Mouse (Mus musculus) gastrocnemius, adult 18-20 months (tissue): Measurements from ENCODE around the gene Fmnl2. TPM values are rescaled to one million over a fixed set of nuclear protein-coding genes. Genes with fewer than 3 reads are reported as not detected.
A peak's percentile ranks its signal among the peaks of the same experiment; 100 is the strongest.

ENCODE experiments used
- DNase-seq: peaks from one replicate; pipeline ENCODE4 v3.0.0; 2021; ENCODE audit warnings: low spot score
- total RNA-seq, 2 experiments: library from RNA; stranded (reverse); gene quantifications; 2 replicates each; pipeline ENCODE4 v1.2.3; 2021

The Fmnl2 gene
- total RNA-seq, 2 experiments from 2014 or later: 4.2 to 5.2 TPM

DNA sequence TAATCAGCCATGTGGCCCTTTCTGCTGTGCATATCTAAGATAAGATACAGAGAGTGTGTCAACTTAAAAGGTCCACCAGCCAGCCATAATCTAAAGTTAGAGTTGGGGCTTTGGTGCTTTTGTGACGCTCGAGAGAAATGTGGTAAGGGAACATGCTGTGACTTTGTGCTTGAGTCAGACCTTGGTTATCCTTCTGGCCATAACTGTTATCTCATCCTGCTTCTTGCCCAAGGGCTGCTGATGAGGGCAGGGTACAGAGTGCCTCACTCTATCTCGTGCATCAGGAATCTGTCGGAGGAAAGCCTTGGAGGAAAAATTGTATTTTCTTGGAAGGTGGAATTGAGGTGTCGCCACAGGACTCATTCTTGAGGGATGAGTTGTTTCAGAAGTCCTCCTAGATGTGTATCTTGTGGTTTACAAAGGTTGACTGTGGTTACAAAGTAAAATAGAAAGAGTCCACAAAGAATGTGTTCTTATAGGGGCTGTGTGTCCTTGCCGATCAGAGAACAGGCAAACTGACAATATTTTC lies 94.6 kb downstream of the Fmnl2 start:
- DNase-seq: peak; percentile 28

DNA sequence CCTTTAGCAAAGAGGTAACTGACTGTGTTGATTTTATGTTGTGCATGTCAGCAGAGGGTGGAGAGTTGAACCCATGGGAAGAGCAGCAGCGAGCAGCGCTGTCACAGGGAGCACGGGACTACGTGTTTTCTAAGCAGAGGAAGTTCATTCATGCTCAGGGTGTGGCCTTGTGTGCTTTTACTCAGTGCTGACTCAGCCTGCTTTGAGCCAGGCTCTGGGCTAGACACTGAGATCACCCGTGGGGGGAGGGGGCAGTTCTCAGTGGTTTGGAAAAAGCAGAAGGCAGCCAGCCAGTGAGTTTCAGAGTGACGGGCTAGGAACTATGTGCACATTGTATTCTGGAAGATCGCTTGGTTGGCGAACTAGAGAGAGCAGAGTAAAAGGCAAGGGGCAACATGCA lies 97.4 kb downstream of the Fmnl2 start:
- peak; percentile 94 for DNase-seq

DNA sequence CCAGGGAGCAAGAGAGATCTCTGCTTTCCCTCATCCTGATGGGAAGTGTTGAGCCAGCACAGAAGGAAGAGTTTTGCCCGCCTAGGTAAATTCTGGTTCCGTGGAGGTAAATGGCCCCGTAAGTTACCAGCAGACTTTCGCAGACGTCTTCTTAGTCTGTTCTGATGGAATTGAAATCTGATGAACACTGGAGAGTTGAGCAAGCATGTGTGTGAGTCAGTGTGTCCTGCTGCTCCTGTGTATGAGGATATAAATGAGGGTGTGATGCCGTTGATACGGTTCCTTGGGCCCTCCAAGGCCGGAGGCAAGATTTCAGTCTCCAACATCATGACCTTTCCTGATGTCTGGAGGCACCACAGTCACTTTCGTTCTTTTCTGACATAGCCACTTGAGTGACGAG lies 98.2 kb downstream of the Fmnl2 start:
- DNase-seq: no peak

DNA sequence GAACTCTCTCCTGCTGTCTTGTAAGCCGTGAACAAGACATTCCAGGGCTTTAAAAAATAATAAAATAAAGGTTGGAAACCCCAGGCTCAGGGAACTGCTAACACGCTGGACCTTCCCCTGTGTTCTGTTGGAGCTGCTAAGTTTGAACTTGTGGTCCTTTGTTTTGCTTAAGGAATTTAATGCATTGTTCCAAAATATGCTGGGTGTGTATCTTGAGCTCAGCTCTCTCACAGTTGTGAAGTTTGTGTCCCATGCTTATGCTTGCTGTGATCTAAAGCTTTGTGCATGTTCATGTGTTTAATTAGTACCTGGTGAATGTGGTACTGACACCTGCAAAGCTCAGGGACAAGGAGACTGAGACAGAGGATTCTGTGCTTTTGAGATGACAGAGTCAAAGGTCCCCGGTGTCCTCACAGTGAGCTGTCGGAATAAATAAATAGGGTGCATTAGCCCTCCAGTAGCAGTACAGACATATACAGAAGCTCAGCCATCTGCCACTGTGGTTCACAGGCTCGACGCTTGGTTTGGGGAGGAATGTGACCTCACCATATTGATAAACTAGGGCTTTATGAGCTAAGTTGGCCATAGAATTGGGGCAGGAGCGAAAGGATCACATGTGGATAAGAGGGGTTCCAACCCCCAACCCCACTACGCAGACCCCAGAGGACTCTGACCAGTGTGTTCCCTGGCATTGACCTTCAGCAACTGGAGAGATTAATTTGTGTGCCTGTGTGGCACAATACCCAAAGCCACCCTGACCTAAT lies 100.3 kb downstream of the Fmnl2 start:
- no peak for DNase-seq

DNA sequence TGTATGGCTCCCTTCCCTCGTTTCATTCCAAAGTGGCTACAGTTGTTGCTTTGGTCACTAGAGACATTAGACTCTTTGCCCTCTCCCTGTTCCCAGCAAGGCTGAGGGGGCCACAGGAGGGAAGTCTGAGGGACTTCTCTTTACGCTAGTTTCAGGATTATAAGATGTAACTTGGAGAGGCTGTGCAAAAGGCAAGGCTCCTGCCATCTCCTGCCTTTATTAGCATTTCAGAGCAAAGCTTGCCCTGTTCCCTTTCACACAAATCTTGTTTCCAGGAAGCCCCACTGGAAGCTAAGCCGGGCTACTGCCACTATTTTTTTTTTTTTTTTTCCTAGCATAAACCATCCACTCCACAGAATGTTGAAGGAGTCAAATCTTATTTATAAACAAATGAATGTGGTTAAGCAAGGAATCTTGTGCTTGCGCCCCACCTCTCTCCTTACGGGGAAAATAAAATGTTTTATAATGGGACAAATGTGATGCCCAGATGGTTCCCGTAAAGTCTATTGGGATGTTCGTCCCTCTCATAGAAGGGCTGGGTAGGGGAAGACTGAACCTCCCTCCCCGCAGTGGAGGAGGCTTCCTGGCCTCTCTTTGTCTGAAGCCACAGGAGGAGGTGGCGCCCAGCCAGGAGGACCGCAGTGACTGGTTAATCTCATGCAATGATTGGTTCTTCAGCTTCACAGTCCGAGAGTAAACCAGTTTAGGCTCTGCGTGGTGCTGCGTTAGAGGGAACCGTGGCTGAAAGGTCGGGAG lies 101.1 kb downstream of the Fmnl2 start:
- peak; percentile 43 for DNase-seq

DNA sequence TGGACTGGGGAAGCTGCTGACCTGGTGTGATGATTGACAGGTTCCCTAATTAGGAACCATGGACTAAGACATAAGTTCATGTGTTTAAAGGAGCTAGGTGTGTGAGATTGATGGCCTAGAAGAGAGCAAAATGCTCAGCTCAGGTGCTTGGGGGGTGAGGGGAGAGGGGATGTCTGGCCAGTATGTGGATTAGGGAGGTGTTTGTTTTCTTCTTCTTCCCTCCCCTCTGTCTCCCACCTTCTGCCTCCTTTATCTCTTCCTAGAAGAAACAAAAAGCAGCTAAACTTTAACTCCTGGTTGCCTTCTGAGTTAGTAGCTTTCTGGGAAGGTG lies 101.6 kb downstream of the Fmnl2 start:
- no peak for DNase-seq

DNA sequence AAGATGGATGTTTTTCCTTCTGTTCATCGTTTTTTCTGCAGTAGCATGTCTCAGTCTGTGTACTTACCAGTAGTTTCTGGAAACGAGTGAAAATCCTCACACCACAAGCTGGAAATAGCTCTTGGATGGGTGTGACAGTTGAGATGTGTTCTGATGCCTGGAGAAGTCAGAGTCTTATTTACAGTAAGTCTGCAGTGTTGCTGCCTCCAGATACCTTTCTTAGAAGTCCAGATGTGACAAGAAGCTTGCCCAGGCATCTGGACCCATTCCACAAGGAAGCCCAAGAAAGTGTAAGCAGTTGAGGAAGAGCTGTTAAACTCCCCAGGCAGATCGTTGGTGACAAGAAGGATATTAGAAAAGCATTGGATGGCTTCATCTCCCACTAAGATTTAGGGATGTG lies 102.3 kb downstream of the Fmnl2 start:
- no peak for DNase-seq

DNA sequence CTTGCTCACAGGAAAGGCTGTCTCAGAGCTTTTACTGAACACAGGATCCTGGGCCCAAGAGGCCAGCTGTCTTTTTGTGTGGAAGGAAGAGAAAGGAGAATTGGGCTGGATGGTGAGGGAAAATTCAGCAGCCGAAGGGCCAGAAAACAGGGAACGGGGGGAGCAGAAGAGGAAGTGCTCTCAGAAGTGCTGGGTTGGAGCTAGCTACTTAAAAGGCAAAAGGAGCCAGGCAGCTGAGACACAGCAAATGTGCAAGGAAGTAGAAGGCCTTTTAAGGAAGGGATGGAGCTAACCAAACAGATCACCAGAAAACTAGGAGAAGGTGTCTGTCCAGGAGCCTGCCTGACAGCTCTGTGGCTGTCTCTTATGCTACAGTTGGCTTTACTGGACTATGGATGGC lies 103.0 kb downstream of the Fmnl2 start:
- no peak for DNase-seq

DNA sequence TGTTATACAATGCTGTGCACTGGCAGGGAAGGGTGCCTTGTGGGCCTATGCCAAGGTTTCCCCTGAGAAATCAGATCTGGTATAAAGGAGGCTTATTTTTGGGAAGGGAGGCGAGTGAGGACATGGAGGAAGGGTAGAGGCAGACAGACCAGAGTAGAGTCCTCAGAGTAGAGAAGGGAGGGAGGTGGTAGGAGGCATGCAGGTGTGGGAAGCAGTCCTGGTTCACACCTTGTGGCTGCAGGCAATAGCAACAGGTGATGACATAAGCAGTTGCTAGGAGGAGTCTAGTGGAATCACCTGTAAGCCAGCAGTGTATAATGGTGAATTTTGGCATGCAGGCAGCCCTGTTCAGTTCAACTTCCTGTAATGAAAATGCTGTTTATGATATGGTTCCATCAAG lies 105.8 kb downstream of the Fmnl2 start:
- no peak for DNase-seq

DNA sequence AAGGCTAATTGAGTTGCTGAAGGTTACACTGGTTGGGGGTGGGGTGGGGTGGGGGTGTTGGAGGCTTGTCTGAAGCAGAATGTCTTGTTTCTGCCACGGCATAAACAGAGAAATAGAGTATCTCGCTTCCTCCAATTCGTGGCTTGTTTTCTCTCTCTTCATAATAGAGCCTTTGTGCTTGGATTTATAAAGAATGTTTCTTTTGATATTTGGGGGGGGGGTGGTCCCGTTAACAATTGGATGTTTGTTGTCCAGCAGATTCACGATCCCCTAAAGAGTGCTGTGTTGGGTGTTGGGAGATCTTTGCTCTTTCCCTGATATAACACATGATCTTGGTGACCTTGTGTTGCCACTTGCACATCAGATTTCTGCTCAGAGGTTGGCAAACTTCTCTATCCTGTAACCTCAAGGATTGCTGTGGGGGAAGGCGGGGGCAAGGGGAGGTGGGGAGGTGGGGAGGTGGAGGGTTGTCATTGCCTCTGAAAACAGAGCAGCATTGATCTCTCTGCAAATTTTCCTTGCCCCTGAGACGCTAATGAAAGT lies 106.8 kb downstream of the Fmnl2 start:
- no peak for DNase-seq

DNA sequence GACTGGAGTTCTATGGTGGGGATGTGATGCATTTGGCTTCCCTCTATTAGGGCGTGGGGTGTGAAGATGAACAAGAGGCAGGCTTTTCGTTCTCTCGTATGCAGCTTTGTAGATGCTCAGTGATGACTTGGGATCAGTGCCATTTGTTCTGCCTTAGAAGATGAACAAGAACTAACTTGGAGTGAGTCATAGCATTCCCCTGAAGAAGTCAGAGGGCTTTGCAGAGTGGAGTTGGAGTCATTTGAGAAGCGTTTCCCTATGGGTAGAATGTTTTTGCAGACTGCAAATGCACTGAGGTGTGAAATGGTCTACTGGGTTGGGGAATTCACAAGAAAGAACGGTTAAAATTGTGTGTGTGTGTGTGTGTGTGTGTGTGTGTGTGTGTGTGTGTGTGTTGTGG lies 108.6 kb downstream of the Fmnl2 start:
- DNase-seq: no peak

DNA sequence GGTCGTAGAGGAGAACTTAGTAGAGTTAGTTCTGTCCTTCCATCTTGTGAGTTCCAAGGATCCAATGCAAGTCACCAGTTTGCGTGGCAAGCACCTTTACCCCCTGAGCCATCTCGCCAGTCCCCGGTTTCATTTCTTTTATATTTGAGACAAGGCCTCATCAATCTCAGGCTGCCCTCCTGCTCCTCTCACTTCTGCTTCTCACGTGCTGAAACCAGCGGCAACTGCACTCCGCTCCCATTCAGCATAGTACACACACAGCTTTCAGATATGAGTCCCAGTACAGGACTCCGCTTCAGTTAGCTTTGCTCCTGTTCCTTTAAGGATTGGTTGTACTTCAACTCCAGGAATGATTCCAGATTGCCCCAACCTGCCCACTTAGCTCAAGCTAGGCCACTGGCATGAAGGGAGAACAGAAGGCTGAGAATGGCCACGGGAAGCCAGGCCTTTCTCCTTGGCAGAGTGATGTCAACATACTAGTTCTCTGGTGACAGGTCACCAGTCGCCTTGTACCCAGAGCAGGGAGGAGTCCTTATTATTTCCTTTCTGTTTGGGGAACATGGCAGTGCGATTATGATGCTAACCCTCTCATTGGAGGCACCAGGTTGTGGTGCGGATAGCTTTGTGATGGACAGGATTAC lies 109.3 kb downstream of the Fmnl2 start:
- DNase-seq: no peak

DNA sequence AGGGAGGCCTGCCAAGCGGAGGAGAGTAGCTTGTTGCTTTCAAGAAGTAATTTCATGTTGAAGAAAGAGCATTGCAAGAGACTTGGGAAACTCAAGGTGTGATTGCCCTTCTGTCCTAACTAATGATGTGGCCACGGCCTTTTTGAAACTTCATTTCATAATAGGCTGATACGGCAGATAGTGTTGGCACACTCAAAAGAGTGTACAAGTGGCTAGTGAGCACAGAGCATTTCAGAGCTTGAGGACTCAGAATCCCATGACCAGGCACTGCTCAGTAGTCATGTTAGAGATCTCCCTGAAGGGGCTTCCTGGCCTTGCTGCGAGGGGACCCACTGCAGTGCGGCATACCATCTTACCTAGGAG lies 109.8 kb downstream of the Fmnl2 start:
- no peak for DNase-seq

DNA sequence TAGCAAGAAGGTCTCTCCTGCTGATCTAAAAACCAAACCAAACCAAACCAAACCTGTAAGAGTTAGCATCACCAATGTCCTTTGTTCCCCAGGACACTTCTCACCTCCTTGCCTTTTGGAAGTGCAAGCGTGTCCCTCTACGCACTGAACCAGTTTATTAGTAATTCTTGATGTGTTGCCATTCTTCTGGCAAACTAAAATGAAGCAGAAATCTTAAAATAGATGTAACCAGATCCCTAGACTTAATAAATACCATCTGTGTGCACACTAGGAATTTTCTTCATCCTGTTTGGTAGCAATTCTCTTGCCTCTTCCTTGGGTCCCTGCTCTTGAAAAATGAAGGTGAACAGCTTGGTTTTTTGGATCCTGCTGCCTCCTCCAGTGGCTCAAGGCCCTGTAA lies 111.2 kb downstream of the Fmnl2 start:
- no peak for DNase-seq

DNA sequence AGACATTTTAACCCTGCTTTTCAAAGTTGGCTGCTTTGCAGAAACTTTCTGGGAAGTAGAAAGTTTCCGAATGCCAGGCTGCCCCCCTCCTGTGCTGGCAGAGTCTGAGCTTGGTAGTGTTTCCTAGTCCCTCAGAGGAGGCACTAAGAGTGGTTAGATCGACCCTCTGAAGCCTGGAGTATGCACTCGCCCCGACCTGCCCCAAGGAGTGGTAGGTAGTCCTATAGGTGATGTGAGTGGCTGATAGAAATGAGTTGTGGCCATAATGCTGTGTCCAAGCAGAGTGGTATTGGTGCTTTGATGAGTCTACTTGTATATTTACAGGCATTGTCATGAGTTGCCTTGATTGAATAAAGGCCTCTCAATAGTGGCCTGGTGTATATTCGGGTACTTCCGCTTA lies 116.4 kb downstream of the Fmnl2 start:
- no peak for DNase-seq

DNA sequence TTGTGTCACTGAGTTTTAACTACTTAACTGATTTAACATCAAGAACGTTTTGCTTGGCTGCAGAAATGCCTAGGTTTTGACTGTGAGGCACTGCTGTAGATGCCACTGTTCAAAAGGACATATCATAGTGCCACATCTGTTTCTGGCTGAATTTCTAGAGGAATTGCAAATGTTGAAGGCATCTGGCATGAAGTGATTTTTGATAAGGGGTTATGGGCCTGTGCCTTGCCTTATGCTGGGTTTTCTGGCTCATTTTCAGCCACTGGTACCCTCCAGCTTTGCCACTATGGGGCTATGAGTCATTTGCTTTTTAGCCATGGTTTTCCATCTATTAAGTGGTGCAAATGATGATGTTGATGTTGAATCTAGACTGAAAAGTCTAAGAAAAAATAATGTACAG lies 117.1 kb downstream of the Fmnl2 start:
- DNase-seq: no peak

DNA sequence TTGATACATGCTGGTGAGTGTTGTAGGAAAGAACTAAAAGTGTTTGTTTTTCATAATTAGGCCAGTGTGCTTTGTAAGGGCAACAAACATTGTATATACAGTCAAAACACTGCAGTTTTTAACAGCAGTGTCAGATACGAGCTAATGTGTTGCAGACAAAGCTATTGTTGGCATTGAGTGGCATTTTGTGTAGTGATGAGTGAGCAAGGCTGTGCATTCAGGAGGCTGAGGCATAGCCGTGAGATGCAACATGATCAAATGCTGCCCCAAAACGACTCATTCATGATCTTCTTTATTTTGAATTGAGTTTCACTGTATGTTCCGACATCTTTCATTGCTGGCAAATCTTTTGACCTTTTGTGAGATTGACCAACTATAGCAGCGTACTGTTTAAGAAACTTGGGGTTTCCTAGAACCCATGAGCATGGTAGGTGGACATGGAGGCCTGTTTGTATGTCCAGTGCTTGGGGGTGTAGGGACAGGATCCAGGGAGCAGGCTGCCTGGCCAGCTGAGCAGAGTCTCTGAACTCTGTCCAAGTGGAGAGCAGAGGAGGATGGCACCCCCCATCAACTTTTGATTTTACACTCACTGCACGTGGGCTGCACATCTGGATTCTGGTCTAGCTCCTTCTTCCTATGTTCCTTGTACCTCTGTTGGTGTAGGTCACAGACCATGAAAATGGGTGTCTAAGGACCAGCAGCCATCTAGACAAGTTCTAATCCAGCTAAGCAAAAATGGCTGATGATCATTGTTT lies 120.4 kb downstream of the Fmnl2 start:
- DNase-seq: no peak

DNA sequence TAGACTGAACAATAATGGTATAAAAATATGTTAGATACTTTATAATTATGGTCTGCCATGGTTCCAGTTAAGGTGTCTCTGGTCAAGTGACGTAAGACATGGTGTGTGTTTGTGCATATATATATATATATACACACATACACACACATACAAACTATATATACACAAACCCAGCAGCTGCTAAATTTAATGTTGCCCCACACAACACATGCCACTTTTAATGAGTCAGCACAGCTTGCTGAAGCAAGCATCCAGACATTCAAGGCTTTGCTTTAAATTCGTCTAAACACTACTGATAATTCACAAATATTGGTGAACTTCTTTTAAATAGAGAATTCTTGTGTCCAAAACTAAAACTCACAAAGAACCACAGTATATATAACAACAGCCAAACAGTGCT lies 121.1 kb downstream of the Fmnl2 start:
- DNase-seq: no peak

DNA sequence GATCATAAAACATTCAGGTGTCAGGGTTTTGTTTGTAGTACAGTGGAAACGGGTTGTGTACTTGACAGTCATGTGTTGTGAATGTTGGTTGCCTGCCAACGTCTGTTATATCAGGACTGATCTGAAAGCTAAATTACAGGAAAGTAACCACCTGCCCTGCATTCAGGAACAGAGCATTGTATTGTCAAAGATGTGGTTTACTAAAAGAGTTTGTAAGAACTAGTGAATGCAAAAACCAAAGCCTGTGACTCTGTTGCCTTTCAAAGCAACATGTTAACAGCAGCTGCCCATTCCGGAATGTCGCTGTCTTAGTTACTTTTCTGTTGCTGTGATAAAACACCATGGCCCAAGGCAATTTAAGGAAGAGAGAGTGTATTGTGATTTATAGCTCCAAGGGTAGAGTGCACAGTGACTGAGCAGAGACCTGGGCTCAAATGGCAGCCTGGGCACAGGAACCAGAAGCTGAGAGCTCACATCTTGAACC lies 121.7 kb downstream of the Fmnl2 start:
- DNase-seq: no peak

DNA sequence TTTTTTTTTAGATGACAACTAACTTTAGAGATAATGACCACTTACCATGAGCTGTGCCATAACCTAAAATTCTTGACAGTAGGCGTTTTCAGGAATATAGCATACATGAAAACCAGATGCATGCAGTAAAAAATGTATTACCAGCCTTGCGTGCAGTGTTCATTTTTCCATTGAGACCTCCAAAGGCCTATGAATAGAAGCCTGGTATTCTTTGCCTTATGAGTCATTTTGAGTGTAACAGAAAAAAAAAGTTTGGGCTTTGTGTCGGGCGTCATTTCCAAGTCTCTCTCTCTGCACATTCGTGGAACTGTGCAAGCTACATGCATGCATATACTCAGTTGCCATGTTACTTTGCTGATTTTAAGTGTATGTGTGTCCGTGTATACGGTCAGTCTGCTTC lies 123.5 kb downstream of the Fmnl2 start:
- DNase-seq: no peak

DNA sequence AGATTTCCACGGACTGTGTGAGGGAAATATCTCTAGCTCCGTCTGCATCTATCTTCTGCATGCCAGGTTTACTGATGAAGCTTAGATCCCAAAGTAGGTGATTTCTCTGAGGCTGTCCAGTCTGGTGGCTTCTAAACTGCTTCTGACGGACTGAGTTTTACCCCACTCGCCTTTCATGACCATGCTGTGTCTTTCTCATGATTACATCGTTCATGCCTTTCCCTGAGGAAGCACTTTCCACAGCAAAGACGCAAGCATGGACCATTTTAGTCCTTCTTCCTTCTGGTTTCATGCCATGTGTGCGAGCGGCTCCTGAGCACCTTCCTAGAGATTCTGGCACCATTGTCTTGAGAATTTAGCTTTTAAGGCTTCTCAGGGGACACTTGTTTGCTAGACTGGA lies 123.9 kb downstream of the Fmnl2 start:
- no peak for DNase-seq

DNA sequence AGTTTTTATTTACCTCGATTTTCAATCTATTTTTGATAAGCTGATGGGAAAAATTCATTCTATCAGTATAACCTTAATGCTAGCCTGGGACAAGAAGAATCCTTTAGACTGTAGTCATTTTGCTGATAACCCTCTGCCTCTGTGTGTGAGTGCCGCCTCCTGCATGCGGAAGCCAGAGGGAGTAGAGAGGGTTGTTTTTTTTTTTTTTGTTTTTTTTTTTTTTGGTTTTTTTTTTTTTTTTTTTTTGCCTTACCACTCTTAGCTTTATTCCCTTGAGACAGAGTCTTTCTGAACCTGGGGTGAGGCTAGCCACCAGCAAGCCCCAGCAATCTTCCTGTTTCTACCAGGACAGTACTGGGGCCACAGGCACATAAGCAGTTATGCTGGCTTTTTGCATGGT lies 124.8 kb downstream of the Fmnl2 start:
- no peak for DNase-seq
